Mouse (Mus musculus): Measurements from ENCODE around the gene Adap1. TPM values are rescaled to one million over a fixed set of nuclear protein-coding genes. Genes with fewer than 3 reads are reported as not detected.
A peak's percentile ranks its signal among the peaks of the same experiment; 100 is the strongest.

Gene Adap1
- total and polyA plus RNA-seq, 2 experiments from 2014 or later, result 141 to 253 TPM

DNA sequence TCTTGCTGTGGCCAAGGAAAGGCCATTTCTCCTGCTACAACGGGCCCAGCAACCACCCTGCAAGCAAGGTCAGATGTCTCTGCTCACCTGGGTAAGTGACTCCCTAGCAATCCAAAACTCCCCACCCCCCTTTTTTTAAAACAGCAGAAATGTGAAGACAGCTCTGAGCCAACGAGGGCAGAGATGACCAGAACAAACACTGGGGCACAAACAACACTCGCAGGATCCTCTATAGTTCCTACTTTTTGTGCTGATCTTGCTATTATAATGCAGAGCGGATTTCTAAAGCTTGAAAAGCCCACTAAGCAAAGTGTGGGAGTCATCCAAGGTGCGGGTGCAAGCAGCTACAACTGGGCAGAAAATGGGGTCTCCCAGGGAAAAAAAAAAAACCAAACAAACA lies 45.7 kb upstream of the Adap1 start:
- Histone ChIP-seq H3K27me3 (ENCODE audit: insufficient read depth, low read length) (no peaks in the 10 kb centered on the region), H3K4me3 (ENCODE audit: low read depth, low read length) (peak overlapping the region; percentile 62), H3K9me3 (ENCODE audit: low read length) (no peaks in the 10 kb centered on the region), H3K9ac (replicated peaks; ENCODE audit: low read length, poor library complexity, severe bottlenecking) (peak overlapping the region; percentile 90; the same call in 1 of the 2 replicates), H3K36me3 (ENCODE audit: insufficient read depth, low read length) (no peaks in the 10 kb centered on the region), H3K4me1 (ENCODE audit: insufficient read depth, low read length) (0 out of 2 replicates have a peak, but pooled peaks cover 4% of the 10 kb centered on the region), H3K27ac (ENCODE audit: low read depth, low read length) (peak overlapping the region; percentile 82; the same call in 1 of the 2 replicates), H3K4me2 (ENCODE audit: low read depth, low read length, poor library complexity, severe bottlenecking) (peak overlapping the region; percentile 82)
- TF ChIP-seq CTCF (IDR thresholded peaks at IDR 0.05), result no peak
- WGBS, result 49% methylated on average over 5 of the region's 5 CpGs
- ATAC-seq (ENCODE audit: low FRiP score) (no peak), DNase-seq (ENCODE audit: low spot score) (no peak)

DNA sequence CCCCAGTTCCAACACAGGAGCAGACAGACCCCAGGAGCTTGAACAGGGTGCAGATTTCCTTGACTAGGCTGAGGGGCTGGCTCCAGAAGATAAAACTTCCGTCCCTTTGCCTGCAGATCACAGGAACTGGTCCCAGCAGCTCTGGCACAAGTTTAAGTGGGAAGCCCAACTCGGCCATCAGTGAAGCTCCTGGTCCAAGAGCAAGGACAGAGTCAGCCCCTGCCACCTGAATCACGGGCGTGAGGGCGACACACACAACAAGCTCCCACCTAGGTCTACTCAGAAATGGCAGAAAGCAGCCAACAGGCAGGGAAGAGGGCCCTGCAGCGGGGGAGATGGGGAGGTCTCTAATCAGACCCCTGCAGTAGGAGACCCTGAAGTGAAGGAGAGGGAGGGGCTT lies 44.9 kb upstream of the Adap1 start:
- Histone ChIP-seq H3K36me3 (ENCODE audit: insufficient read depth, low read length) (no peaks in the 10 kb centered on the region), H3K9ac (replicated peaks; ENCODE audit: low read length, poor library complexity, severe bottlenecking) (no peak overlapping the region), H3K9me3 (ENCODE audit: low read length) (no peaks in the 10 kb centered on the region), H3K4me1 (ENCODE audit: insufficient read depth, low read length) (0 out of 2 replicates have a peak, but pooled peaks cover 4% of the 10 kb centered on the region), H3K27ac (ENCODE audit: low read depth, low read length) (no peak overlapping the region), H3K4me3 (ENCODE audit: low read depth, low read length) (no peak overlapping the region), H3K4me2 (ENCODE audit: low read depth, low read length, poor library complexity, severe bottlenecking) (no peak overlapping the region), H3K27me3 (ENCODE audit: insufficient read depth, low read length) (no peaks in the 10 kb centered on the region)
- ATAC-seq (ENCODE audit: low FRiP score) (no peak), DNase-seq (ENCODE audit: low spot score) (no peak)
- no peak for TF ChIP-seq CTCF (IDR thresholded peaks at IDR 0.05)
- 93% methylated on average over 6 of the region's 6 CpGs for WGBS

GRCm38 (mm10) chr5:139368638-139369320 lies 43.4 kb upstream of the Adap1 start:
- H3K4me3 ChIP-seq (ENCODE audit: low read depth, low read length), result no peak overlapping the region
- no peak for TF ChIP-seq CTCF (IDR thresholded peaks at IDR 0.05)
- WGBS, result 86% methylated on average over 11 of the region's 11 CpGs
- no peaks in the 10 kb centered on the region for H3K9me3 ChIP-seq (ENCODE audit: low read length)
- H3K9ac ChIP-seq (replicated peaks; ENCODE audit: low read length, poor library complexity, severe bottlenecking), result no peak overlapping the region
- H3K27ac ChIP-seq (ENCODE audit: low read depth, low read length), result no peak overlapping the region
- DNase-seq (ENCODE audit: low spot score) (no peak), ATAC-seq (ENCODE audit: low FRiP score) (no peak)
- no peak overlapping the region for H3K4me2 ChIP-seq (ENCODE audit: low read depth, low read length, poor library complexity, severe bottlenecking)
- no peaks in the 10 kb centered on the region for H3K36me3 ChIP-seq (ENCODE audit: insufficient read depth, low read length)
- no peaks in the 10 kb centered on the region for H3K27me3 ChIP-seq (ENCODE audit: insufficient read depth, low read length)
- 0 out of 2 replicates have a peak, but pooled peaks cover 4% of the 10 kb centered on the region for H3K4me1 ChIP-seq (ENCODE audit: insufficient read depth, low read length)

DNA sequence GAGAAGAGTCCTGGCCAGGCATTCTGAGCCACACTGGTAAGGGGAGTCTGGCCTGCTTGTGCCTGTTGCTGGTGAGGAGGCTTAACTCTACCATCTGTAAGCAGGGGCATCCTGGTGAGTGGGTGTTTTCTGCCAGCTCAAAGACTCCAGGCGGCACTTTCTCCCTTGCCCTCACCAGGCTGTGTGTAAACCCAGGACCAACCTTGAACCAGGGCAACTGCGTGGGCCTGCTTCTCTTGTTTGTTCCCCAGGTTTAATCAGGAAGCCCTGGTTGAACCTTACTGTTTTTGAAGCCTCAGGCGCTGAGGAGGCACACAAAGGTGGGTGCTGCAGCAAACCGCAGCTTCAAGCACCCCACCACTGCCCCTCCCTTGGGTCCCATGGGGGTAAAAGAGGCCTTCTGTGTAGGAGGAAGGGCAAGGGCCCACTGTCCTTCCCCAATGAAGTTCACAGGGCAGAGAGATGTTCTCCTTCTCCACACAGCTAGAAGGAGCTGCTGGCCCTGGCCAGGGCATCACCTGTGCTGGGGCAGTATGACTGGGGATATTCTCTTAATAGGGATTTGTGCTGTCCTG lies 42.5 kb upstream of the Adap1 start:
- Histone ChIP-seq H3K4me1 (ENCODE audit: insufficient read depth, low read length) (0 out of 2 replicates have a peak, but pooled peaks cover 4% of the 10 kb centered on the region), H3K36me3 (ENCODE audit: insufficient read depth, low read length) (0 out of 2 replicates have a peak, but pooled peaks cover under 1% of the 10 kb centered on the region), H3K27ac (ENCODE audit: low read depth, low read length) (no peak overlapping the region), H3K4me3 (ENCODE audit: low read depth, low read length) (no peak overlapping the region), H3K9me3 (ENCODE audit: low read length) (no peaks in the 10 kb centered on the region), H3K4me2 (ENCODE audit: low read depth, low read length, poor library complexity, severe bottlenecking) (no peak overlapping the region), H3K27me3 (ENCODE audit: insufficient read depth, low read length) (no peaks in the 10 kb centered on the region), H3K9ac (replicated peaks; ENCODE audit: low read length, poor library complexity, severe bottlenecking) (no peak overlapping the region)
- WGBS, result 92% methylated on average over 4 of the region's 4 CpGs
- no peak for ATAC-seq (ENCODE audit: low FRiP score)
- TF ChIP-seq CTCF (IDR thresholded peaks at IDR 0.05), result no peak
- no peak for DNase-seq (ENCODE audit: low spot score)

DNA sequence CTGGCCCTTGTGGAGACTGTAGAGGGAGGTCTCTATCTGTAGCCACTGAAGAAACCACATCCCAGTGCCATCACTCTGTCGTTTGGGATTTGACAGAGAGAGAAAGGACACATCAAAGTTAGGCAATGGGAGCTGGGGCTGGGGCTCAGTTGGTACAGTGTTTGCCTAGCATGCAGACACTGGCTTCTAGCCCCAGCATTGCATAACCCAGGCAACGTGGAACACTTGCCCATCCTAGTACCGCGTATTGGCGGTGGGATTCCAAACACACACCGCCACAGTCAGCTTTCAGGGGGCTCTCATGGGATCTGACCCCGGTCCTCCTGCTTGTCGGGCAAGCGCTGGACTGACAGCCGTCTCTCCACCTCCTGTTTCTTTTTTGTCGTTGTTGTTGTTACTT lies 41.1 kb upstream of the Adap1 start:
- DNase-seq (ENCODE audit: low spot score) (no peak), ATAC-seq (ENCODE audit: low FRiP score) (no peak)
- Histone ChIP-seq H3K27ac (ENCODE audit: low read depth, low read length) (no peak overlapping the region), H3K9me3 (ENCODE audit: low read length) (no peaks in the 10 kb centered on the region), H3K9ac (replicated peaks; ENCODE audit: low read length, poor library complexity, severe bottlenecking) (no peak overlapping the region), H3K27me3 (ENCODE audit: insufficient read depth, low read length) (no peaks in the 10 kb centered on the region), H3K4me2 (ENCODE audit: low read depth, low read length, poor library complexity, severe bottlenecking) (no peak overlapping the region), H3K4me3 (ENCODE audit: low read depth, low read length) (no peak overlapping the region), H3K4me1 (ENCODE audit: insufficient read depth, low read length) (no peaks in the 10 kb centered on the region), H3K36me3 (ENCODE audit: insufficient read depth, low read length) (peaks cover 8% of the 10 kb centered on the region; the same call in 1 of the 2 replicates)
- WGBS, result 72% methylated on average over 11 of the region's 11 CpGs
- no peak for TF ChIP-seq CTCF (IDR thresholded peaks at IDR 0.05)

DNA sequence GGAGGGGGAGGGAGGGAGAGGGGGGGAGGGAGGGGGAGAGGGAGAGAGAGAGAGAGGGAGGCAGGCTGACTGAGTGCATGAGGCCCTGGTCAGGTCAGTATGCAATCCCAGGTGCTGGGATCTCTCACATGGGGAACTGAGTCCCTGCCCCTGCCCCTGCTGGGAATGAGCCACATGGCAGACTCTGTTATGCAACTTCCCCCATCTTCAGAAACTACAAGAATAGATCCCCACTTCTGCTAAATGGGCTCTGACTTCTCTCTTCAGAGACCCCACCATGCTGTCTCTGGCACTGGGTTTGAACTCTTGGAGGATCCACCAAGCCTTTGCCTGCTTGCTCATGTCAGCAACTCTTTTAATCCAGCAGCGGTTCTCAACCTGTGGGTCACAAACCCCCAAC lies 40.4 kb upstream of the Adap1 start:
- Histone ChIP-seq H3K36me3 (ENCODE audit: insufficient read depth, low read length) (peaks cover 8% of the 10 kb centered on the region; the same call in 1 of the 2 replicates), H3K4me2 (ENCODE audit: low read depth, low read length, poor library complexity, severe bottlenecking) (no peak overlapping the region), H3K27me3 (ENCODE audit: insufficient read depth, low read length) (no peaks in the 10 kb centered on the region), H3K9me3 (ENCODE audit: low read length) (no peaks in the 10 kb centered on the region), H3K4me3 (ENCODE audit: low read depth, low read length) (no peak overlapping the region), H3K4me1 (ENCODE audit: insufficient read depth, low read length) (no peaks in the 10 kb centered on the region), H3K27ac (ENCODE audit: low read depth, low read length) (no peak overlapping the region), H3K9ac (replicated peaks; ENCODE audit: low read length, poor library complexity, severe bottlenecking) (no peak overlapping the region)
- DNase-seq (ENCODE audit: low spot score) (no peak), ATAC-seq (ENCODE audit: low FRiP score) (no peak)
- WGBS, result 70% methylated on average over 1 of the region's 1 CpGs
- no peak for TF ChIP-seq CTCF (IDR thresholded peaks at IDR 0.05)
